Mouse (Mus musculus) cortical plate, adult 2 months (tissue): ENCODE results near the gene Dcn.

ENCODE experiments used
- CTCF ChIP-seq: fragments of 200-500 bp; IDR thresholded peaks from 2 replicates; pipeline ENCODE4 v1.5.1; 2011; ENCODE audit warnings: mild to moderate bottlenecking, control low read depth, low read length; ENCODE audit not compliant: insufficient read depth; ENCODE audit errors: extremely low read depth
- POLR2A ChIP-seq: fragments of 200-500 bp; IDR thresholded peaks from 2 replicates; pipeline ENCODE4 v1.6.1; 2011; ENCODE audit warnings: mild to moderate bottlenecking, low read length, control low read depth; ENCODE audit not compliant: insufficient read depth; ENCODE audit errors: extremely low read depth

DNA sequence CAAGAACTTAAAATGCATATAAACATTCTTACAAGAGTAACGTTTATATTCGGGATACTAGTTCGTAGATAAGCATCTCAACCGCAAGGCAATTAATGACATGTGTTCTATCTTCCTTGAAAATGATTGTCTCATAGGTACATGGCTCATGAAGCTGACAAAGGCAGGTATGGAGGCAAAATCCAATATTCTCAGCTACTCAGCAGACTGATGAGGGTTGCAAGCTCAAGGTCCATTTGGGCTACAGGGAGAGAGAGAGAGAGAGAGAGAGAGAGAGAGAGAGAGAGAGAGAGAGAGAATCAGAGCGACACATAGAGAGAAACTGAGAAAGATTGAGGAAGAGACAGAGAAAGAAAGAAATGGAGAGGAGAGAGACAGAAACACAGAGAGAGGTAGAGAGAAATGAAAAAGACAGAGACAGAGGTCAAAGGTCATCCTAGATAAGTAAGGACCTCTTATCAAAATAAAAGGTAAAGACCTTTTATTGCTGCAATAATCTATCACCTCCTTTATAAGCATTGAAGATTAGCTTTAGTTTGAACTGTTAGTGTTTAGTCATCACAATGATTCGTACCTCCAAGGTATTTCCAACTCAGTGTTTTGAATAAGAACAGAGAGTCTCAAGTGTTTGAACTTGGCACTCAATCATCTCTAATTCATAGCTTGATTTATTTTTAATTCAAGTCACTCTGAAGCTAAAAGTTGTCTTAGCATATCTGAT lies 8.0 kb downstream of the Dcn start:
- no peak for TF ChIP-seq CTCF
- TF ChIP-seq POLR2A: no peak
